Mouse (Mus musculus) right cerebral cortex, adult 2 months (tissue): ENCODE data around the gene Ttll3.

Source experiments
- DNase-seq, 2 experiments: peaks; one replicate each; pipeline ENCODE4 v3.0.0; 2021 to 2022; ENCODE audit warnings: low spot score in 2 of 2

The Ttll3 gene

GRCm38 (mm10) chr6:113388960-113389359 lies at the start of gene Ttll3:
TSS of gene Ttll3 (plus strand) at chr6:113389260.
- no peak for DNase-seq

GRCm38 (mm10) chr6:113341574-113341973 lies 47.5 kb upstream of the Ttll3 start:
- DNase-seq = no peak

- DNase-seq = peak in 1 of 2 experiments; percentile 49
Measured at GRCm38 (mm10) chr6:113342297-113342696, 46.8 kb upstream of the Ttll3 start.

DNA sequence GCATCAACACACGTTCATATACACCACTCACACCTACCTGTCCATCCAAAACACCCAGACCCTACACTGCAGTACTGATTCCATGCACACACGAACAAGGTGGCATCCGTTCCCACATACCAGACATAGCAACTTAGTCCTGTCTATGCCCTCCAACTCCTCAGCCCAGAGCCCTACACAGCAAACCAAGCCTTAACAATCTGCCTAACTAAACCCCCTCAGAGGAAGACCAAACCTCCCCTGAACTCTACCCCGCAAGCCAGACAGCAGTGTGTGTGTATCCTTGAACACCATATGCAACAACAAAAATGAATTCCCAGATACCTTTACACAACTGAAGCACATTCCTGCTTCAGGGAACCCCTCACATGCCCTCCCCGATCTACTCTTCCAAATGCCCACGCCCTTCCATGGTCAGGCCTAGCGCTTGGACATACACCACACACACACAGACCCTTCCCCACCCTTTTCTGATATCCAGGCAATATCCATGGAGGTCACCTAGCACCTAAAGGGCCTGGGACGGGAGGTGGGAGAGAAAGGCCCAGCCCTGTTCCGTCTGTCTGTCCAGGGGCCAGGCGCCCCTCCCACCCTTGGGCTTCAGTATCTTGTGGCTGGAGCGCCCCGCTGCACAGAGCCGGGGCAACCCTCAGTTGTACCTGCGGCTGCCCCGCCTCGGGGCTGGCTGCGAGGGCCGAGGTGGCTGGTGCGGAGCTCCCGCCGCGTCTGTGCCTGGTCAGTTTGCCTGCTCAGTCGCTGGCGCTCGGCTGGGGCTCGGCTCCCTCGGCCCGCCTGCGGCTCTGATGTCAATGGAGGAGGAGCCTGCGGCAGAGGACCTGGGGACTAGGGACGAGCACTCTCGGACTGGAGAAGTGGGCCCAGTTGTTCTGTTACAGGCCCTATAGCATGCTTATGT lies 45.6 kb upstream of the Ttll3 start, which contains the start of gene Camk1:
TSS of gene Camk1 (minus strand) at position 808 of the 916 bp plus-strand sequence.
- DNase-seq = peak; percentile 78 to 82

- no peak for DNase-seq
Measured at GRCm38 (mm10) chr6:113344321-113344720, 44.7 kb upstream of the Ttll3 start.

- no peak for DNase-seq
Measured at GRCm38 (mm10) chr6:113346897-113347296, 42.2 kb upstream of the Ttll3 start.

DNA sequence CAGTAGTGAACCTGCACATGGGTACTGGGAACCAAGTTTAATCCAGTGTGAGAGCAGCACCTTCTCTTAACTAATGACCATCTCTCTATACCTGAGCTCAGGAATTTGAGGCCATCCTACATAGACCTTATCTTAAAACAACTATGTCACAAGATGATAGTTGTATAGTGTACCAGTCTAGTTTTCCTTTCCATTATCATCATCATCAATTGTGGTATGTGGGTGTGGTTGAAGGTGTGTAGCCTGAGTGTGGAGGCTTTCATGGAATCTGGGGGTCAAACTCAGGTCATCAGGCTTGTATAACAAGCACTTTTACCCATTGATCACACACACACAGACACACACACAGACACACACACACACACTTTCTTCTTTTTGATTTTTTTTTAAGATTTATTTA lies 38.5 kb upstream of the Ttll3 start:
- no peak for DNase-seq

- DNase-seq = no peak
Measured at GRCm38 (mm10) chr6:113351161-113351560, 37.9 kb upstream of the Ttll3 start.

GRCm38 (mm10) chr6:113351653-113352052 lies 37.4 kb upstream of the Ttll3 start:
- no peak for DNase-seq

- no peak for DNase-seq
Measured at GRCm38 (mm10) chr6:113352820-113353219, 36.2 kb upstream of the Ttll3 start.

- DNase-seq = no peak
Measured at GRCm38 (mm10) chr6:113353696-113354095, 35.4 kb upstream of the Ttll3 start.

DNA sequence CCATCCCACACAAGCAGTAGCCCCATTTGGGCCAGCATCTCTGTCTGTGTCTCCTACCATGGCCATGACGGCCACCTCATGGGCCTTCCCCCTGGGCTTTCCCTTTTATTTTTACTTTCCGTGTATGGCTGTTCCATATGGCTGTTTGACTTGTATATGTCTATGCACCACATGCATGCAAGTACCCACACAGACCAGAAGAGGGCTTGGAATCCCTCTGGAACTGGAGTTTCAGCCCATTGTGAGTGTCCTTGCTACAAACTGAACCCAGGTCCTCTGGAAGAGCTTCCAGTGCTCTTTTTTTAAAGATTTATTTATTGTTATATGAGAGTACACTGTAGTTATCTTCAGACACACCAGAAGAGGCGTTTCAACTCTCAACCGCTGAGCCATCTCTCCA lies 27.6 kb upstream of the Ttll3 start:
- DNase-seq = no peak

GRCm38 (mm10) chr6:113362241-113362640 lies 26.8 kb upstream of the Ttll3 start:
- no peak for DNase-seq

DNA sequence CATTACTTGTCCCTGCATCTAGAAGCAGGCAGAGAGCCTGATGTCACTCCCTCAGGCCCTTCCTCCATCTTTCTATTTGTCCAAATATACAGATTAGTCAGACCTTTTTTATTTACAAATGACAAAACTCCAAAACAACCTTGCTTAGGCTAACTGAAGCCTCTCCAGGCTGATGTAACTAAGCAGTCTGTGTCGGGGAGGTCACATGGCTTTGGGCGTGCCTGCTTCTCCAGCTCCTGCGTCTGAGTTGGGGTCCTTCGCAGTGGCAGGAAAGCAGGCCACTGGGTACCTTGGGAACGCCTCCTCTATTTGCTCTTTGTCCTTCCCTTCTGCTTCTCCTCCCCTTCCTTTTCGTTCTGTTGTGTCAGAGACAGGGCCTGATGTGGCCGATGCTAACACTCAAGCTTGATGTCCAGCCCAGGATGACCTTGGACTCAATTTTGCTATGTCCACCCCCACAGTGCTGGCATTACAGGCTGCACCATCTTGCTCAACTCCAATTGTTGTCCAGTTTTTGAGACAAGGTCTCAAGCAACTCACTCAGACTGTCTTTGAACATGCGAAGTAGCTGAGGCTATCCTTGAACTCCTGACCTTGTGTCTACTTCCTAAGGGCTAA lies 24.4 kb upstream of the Ttll3 start:
- no peak for DNase-seq

- no peak for DNase-seq
Measured at GRCm38 (mm10) chr6:113366639-113367038, 22.4 kb upstream of the Ttll3 start.

DNA sequence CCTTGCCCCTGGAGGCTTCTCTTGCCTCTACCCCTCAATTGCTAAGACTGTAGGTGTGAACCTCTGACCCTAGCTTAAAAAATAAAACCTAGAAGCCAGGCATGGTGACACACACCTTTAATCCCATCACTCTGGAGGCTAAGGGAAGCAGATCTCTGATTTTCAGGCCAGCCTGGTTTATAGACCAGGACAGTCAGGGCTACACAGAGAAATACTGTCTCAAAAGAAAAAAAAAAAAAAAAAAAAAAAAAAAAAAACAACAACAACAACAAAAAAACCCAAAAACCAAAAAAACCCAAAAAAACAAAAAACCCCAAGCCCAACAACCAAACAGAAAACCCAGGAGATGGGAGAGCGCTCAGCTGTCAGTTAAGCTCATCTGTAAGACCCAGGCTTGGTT lies 21.5 kb upstream of the Ttll3 start:
- DNase-seq = no peak

- no peak for DNase-seq
Measured at GRCm38 (mm10) chr6:113368124-113368523, 20.9 kb upstream of the Ttll3 start.

- DNase-seq = no peak
Measured at GRCm38 (mm10) chr6:113368577-113368976, 20.5 kb upstream of the Ttll3 start.

GRCm38 (mm10) chr6:113370194-113370929 lies 18.7 kb upstream of the Ttll3 start:
- DNase-seq = no peak

GRCm38 (mm10) chr6:113373491-113373890 lies 15.6 kb upstream of the Ttll3 start:
- no peak for DNase-seq

DNA sequence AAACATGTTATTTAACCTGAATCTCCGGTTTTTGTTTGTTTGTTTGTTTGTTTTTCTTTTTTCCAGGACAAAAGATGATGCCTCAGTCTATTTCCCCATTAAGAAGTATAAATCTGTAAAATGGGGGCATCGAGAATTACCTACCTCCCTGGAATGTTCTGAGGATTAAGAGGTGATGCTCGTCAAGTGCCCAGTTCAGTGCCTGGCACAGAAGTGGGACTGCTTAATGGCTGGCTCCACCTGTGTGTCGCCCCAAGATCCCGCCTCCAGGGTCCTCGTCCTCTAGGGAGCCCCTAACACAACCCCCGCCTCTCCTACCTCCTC lies 11.9 kb upstream of the Ttll3 start:
- no peak for DNase-seq
